Mouse (Mus musculus) CD8-positive naive resting alpha-beta T cell, adult 57 days (primary cell): Measurements from ENCODE around the gene Gpr4. TPM values are rescaled to one million over a fixed set of nuclear protein-coding genes. Genes with fewer than 3 reads are reported as not detected.

Source experiments
- total RNA-seq: library from RNA; stranded (reverse); gene quantifications from one replicate; pipeline ENCODE4 v1.2.4, GENCODE M21; 2023

The Gpr4 gene
- total RNA-seq: not detected

DNA sequence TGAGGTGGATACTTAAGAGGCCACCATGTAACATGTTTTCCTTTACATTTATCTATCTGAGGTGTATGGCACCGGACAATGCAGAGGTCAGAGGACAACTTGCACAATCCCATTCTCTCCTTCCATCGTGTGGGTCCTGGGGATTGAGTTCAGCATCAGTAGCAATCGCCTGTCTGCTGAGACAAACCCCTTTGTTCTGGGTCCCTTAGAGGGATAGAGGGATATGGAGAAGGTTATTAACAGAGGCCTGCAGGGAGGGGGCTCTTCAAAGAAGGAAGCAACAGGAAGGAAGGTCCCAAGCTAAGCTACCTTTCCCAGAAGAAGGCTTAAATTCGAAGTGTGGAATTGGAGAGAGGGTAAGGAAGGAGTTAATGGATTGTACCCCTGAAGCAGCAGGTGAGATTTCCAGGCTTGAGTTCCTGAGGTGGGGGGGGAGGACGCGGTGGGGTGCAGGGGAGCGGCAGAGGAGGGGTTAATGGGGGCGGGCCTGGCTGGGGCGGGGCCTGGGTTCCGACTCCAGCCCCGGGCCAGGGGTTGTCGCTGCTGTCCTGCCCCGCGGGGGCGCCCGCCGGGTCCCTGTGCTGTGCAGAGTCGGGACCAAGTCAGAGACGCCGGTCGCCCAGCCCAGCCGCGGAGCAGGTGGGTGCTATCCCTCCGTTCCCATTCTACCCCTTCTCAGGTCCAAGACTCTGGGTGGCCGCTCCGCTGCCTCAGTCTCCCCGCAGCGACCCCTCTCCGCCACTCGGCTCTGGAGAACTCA lies at the start of gene Gpr4:
TSS of gene Gpr4 (plus strand) at position 543 of the 760 bp plus-strand sequence.

DNA sequence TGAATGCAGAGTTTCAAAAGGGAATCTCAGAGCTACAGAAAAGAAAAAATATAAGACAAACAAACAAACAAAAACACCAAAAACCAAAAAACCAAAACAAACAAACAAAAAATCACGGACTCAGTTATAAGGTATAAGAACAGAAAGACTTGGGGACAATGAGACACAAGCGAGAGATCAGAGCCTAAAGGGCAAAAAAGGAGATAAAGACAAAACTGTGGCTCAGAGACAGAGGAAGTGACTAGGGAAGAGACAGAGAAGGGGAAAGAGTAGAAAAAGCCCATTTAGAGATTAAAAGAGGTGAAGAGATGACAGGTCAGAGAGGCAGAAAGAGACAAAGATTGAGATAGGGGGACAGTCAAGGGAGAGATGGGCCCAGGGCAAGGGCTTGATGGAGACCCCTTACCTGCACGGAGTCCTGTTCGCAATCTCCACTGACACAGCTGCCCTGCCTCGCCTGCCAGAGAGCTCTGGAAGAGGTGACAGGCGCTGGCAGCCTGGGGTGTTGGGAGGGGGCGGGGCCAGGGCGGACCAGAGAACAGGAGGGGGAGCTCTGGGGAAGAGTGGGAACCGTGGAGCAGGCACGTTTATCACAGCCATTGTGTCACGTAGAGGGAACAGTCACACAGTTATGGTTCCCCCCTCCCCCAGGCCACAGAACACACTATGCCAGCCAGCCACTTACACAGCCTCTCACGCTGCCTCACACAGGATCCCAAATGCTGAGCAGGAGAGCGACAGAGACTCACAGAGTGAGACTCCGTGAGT lies 46.5 kb upstream of the Gpr4 start, which contains the start of gene Gipr:
TSS of gene Gipr (minus strand) at position 472 of the 768 bp plus-strand sequence.

DNA sequence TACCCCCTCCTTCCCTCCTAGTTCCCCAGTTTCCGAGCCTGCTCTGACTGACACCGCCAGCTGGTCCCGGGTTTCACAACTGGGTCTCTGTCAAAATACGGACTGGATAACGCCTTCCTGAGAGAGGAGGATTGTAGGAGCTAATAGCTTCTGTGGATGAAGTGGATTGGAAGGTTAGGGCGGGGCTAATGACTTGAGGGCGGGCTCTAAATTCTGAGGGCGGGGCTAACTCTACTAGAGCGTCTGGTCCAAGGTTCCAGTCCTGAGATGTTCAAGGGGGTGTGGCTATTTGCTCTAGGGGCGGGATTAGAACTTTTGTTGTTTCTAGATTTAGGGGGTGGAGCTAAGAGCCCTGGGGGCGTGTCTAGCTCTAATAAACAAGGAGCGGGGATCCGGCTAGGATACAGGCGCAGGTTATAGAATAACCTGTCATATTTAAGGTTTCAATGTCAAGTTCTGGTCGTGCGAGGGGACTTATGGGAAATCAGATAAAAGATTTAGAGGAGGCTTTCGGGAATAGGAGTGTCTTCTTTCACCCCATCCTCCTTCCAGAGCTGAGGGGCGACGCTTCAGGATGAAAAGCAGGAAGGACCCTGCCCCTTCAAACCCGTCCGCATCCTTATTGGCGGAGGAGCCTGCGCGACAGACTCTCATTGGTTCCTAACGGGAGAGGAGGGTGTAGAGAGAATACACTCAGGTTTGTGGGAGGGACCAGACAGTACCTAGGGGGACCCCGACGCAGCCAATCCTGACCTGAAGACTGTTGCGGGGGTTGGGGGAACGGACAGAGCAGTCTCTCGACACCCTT lies 36.4 kb upstream of the Gpr4 start, which contains the start of gene Eml2:
TSS of gene Eml2 (plus strand) at position 714 of the 808 bp plus-strand sequence.

DNA sequence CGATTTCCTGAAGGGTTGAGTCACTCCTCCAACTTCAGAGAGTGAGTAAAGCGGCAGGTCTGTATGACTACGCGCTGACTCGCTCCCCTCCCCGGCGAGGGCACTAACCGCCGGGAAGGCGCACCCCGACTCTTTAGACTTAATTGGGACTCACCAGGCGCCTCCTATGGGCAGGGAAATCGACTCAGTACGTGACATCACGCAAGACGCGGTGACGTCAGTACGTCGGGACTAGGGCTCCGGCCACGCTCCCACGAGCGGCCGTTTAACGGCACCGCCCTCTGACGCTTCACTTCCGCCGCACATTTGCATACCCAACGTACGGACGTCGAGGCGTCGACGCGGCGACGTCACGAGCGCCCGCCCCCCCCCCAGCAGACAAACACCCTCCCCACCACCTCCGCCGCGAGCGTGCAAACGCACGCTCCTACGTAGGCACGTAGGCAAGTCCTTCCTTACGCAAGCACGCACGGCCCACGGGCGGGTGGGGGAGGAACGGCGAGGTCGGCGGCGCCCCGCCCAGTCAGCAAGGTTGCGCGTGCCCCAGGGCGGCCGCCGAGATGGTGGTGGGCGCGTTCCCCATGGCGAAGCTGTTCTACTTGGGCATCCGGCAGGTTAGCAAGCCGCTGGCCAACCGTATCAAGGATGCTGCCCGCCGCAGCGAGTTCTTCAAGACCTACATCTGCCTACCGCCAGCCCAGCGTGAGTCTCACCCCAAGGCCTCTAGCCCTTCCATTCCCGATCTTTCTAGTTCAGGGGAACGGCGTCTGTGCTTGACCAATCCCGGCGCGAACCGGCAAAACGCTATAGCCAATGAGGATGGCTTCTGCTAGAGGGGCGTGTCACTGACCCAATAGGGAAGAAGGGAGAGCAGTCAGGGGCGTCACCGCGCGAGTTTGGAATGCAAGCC lies 15.8 kb downstream of the Gpr4 start, which contains the start of gene Opa3:
TSS of gene Opa3 (plus strand) at position 452 of the 910 bp plus-strand sequence.

DNA sequence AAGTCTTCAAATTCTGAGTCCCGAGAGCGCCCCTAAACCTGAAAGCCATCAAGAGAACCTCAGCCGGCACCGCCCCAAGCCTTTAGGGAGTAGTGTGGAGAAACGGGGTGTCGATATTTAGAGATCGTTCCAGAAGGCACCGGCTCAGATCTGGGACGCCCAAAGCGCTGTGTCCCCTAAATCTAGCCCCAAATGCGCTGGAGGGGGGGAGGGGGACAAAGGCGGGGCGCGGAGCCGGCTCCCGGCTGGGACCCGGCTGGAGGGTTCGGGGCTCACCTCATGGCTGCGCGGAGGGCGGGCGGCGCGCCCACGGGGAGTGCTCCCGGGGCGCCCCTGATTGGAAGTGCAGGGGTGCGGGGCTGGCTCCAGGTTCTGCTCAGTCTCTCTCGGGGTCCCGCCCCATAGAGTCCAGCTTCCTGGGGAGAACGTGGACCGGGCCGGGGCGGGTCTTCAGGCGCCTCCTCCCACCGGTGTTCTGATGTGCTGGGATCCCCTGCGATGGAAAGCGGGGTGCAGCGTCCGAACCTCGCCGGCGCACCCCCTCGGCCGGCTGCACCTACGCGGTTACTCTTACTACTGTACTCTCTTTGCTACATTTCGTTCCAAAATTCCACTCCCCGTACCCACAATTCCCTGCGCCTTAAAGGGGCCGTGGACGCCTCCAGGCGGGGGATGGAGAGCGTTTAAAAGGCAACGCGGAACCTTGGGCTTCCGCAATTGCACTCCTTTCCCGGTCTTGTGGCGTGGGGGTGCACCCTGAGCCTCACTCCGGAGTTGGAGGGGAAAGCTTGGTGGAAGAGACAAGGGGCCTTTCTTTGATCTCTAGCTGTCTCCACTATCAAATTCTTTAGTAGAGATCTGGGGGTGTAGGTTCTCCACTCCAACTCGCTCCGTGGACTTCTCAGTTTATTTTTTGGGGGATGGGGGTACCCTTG lies 59.2 kb downstream of the Gpr4 start, which contains the start of gene Vasp:
TSS of gene Vasp (minus strand) at position 580 of the 935 bp plus-strand sequence.

Other genes starting within 250 kb of the Gpr4 start
- not detected for gene Nanos2, start 225.1 kb upstream of the Gpr4 start, total RNA-seq
- 1.7 TPM for gene Mypop, start 221.3 kb upstream of the Gpr4 start, total RNA-seq
- 29.4 TPM for gene Irf2bp1, start 208.5 kb upstream of the Gpr4 start, total RNA-seq
- not detected for gene Foxa3, start 189.0 kb upstream of the Gpr4 start, total RNA-seq
- 95.9 TPM for gene Sympk, start 188.2 kb upstream of the Gpr4 start, total RNA-seq
- gene Rsph6a, start 157.8 kb upstream of the Gpr4 start, total RNA-seq: 0.34 TPM
- gene Dmwd, start 136.3 kb upstream of the Gpr4 start, total RNA-seq: 1.5 TPM
- gene Dmpk, start 128.7 kb upstream of the Gpr4 start, total RNA-seq: 1.5 TPM
- gene Six5, start 117.9 kb upstream of the Gpr4 start, total RNA-seq: 0.83 TPM
- not detected for gene Gm4969, start 94.2 kb upstream of the Gpr4 start, total RNA-seq
- 23.1 TPM for gene Fbxo46, start 92.7 kb upstream of the Gpr4 start, total RNA-seq
- 11.3 TPM for gene Qpctl, start 63.2 kb upstream of the Gpr4 start, total RNA-seq
- gene Snrpd2, start 62.8 kb upstream of the Gpr4 start, total RNA-seq: 88.9 TPM
- gene Gipr, start 46.4 kb upstream of the Gpr4 start, total RNA-seq: not detected
- gene Eml2, start 36.1 kb upstream of the Gpr4 start, total RNA-seq: 15.5 TPM
- 51.9 TPM for gene Opa3, start 15.8 kb downstream of the Gpr4 start, total RNA-seq
- gene Vasp, start 59.3 kb downstream of the Gpr4 start, total RNA-seq: 296 TPM
- 2.3 TPM for gene Ppm1n, start 67.5 kb downstream of the Gpr4 start, total RNA-seq
- not detected for gene Rtn2, start 70.1 kb downstream of the Gpr4 start, total RNA-seq
- gene Fosb, start 97.5 kb downstream of the Gpr4 start, total RNA-seq: 1,017 TPM
- gene Ercc1, start 132.2 kb downstream of the Gpr4 start, total RNA-seq: 65.9 TPM
- gene Cd3eap, start 146.9 kb downstream of the Gpr4 start, total RNA-seq: 12.8 TPM
- gene Ppp1r13l, start 147.2 kb downstream of the Gpr4 start, total RNA-seq: 1.6 TPM
- 83.7 TPM for gene Ercc2, start 169.5 kb downstream of the Gpr4 start, total RNA-seq
- 3.6 TPM for gene Klc3, start 191.6 kb downstream of the Gpr4 start, total RNA-seq
- not detected for gene Ckm, start 192.2 kb downstream of the Gpr4 start, total RNA-seq
- gene Mark4, start 246.3 kb downstream of the Gpr4 start, total RNA-seq: 26.6 TPM